Mouse (Mus musculus): ENCODE results near the gene Rnf212. TPM values are rescaled to one million over a fixed set of nuclear protein-coding genes. Genes with fewer than 3 reads are reported as not detected.

Rnf212 gene
- total and polyA plus RNA-seq, 2 experiments from 2014 or later = not detected

DNA sequence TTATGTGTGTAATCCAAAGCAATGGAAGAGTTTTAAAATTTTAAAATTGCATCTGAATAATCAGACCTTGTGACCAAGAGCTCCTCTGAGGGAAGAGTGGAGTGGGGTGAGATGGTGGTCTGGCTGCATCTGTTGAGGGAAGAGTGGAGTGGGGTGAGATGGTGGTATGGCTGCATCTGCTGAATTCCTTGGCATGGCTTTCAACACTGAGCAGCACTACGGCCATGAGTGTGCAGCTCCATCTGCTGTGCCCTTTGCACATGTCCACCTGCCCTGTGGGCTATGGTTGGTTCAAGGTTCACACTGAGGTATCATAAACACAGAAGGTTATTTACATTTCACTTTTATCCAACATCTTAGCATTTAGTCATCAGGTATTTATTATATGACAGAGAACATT, 47.4 kb downstream of the Rnf212 start:
- no peak for ATAC-seq
- no peak overlapping the region for H3K9ac ChIP-seq
- no peak overlapping the region for H3K4me2 ChIP-seq (ENCODE audit: low read depth)
- TF ChIP-seq CTCF (IDR thresholded peaks at IDR 0.05; ENCODE audit: low read depth) = no peak
- H3K4me1 ChIP-seq (ENCODE audit: insufficient read depth) = no peaks in the 10 kb centered on the region
- WGBS = 83% methylated on average over 1 of the region's 1 CpGs
- H3K4me3 ChIP-seq (ENCODE audit: low read depth, low read length) = no peak overlapping the region
- H3K36me3 ChIP-seq (ENCODE audit: insufficient read depth) = no peaks in the 10 kb centered on the region
- no peaks in the 10 kb centered on the region for H3K27me3 ChIP-seq (ENCODE audit: insufficient read depth, low read length)
- H3K9me3 ChIP-seq (ENCODE audit: low read length) = no peaks in the 10 kb centered on the region
- DNase-seq = no peak
- no peak overlapping the region for H3K27ac ChIP-seq (ENCODE audit: low read depth, low read length)

- peak; percentile 78 for TF ChIP-seq CTCF (IDR thresholded peaks at IDR 0.05; ENCODE audit: low read depth)
- Histone ChIP-seq H3K36me3 (ENCODE audit: insufficient read depth) (no peaks in the 10 kb centered on the region), H3K4me3 (ENCODE audit: low read depth, low read length) (no peak overlapping the region), H3K9me3 (ENCODE audit: low read length) (no peaks in the 10 kb centered on the region), H3K27me3 (ENCODE audit: insufficient read depth, low read length) (no peaks in the 10 kb centered on the region), H3K4me2 (ENCODE audit: low read depth) (no peak overlapping the region), H3K9ac (no peak overlapping the region), H3K4me1 (ENCODE audit: insufficient read depth) (no peaks in the 10 kb centered on the region), H3K27ac (ENCODE audit: low read depth, low read length) (no peak overlapping the region)
- ATAC-seq (peak; percentile 94), DNase-seq (peak; percentile 71)
- 11% methylated on average over 5 of the region's 5 CpGs for WGBS
Observed at GRCm38 (mm10) chr5:108726557-108727248, 48.1 kb downstream of the Rnf212 start.

DNA sequence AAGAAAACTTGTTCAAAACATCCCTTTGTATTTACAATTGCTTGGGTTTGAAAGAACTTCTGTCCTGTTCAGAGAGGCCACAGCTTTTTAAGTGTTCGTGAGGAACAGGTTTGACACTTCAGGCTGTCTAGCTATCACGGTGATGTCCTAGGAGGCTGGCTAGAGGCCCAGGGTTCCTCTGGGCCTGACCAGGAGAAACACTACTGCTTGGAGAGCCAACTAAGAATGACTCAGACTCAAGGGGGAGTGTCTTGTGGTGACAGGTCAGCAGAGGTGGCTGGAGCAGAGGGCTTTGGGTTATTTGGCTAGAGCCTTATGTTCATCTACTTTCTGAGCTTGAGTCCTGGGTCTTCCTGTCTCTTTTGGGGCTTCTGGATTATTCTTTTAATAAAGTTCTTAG, 50.8 kb downstream of the Rnf212 start:
- no peaks in the 10 kb centered on the region for H3K36me3 ChIP-seq (ENCODE audit: insufficient read depth)
- no peak for DNase-seq
- H3K4me2 ChIP-seq (ENCODE audit: low read depth) = no peak overlapping the region
- no peak for ATAC-seq
- H3K27ac ChIP-seq (ENCODE audit: low read depth, low read length) = no peak overlapping the region
- H3K4me3 ChIP-seq (ENCODE audit: low read depth, low read length) = no peak overlapping the region
- no peak for TF ChIP-seq CTCF (IDR thresholded peaks at IDR 0.05; ENCODE audit: low read depth)
- H3K9me3 ChIP-seq (ENCODE audit: low read length) = no peaks in the 10 kb centered on the region
- no peak overlapping the region for H3K9ac ChIP-seq
- WGBS = 62% methylated on average over 2 of the region's 2 CpGs
- no peaks in the 10 kb centered on the region for H3K27me3 ChIP-seq (ENCODE audit: insufficient read depth, low read length)
- no peaks in the 10 kb centered on the region for H3K4me1 ChIP-seq (ENCODE audit: insufficient read depth)

GRCm38 (mm10) chr5:108719761-108720160, 55.0 kb downstream of the Rnf212 start:
- Histone ChIP-seq H3K27ac (ENCODE audit: low read depth, low read length) (no peak overlapping the region), H3K36me3 (ENCODE audit: insufficient read depth) (no peaks in the 10 kb centered on the region), H3K4me1 (ENCODE audit: insufficient read depth) (no peaks in the 10 kb centered on the region), H3K4me3 (ENCODE audit: low read depth, low read length) (no peak overlapping the region), H3K27me3 (ENCODE audit: insufficient read depth, low read length) (no peaks in the 10 kb centered on the region), H3K4me2 (ENCODE audit: low read depth) (no peak overlapping the region), H3K9ac (no peak overlapping the region), H3K9me3 (ENCODE audit: low read length) (no peaks in the 10 kb centered on the region)
- DNase-seq (no peak), ATAC-seq (no peak)
- no peak for TF ChIP-seq CTCF (IDR thresholded peaks at IDR 0.05; ENCODE audit: low read depth)
- WGBS = 60% methylated on average over 7 of the region's 7 CpGs

DNA sequence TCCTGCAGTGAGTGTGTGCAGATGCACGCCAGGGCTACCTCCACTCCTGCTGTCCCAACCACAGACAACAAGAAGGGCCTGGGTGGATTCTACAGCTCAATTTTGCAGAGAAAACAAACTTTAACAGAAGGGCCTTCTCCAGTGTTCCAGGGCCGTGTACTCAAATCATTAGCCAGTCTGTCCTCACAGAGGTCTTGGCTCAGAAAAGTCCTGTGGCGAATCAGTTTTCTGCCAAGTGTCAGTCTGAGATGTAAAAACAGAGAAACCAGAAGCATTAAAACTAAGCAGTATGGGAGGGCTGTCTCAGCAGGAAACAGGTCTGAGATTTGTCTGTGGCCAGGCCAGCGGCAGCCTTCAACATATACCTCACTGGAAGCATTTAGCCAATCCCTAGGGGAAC, 56.7 kb downstream of the Rnf212 start:
- Histone ChIP-seq H3K9ac (no peak overlapping the region), H3K4me2 (ENCODE audit: low read depth) (no peak overlapping the region), H3K4me1 (ENCODE audit: insufficient read depth) (no peaks in the 10 kb centered on the region), H3K27me3 (ENCODE audit: insufficient read depth, low read length) (no peaks in the 10 kb centered on the region), H3K27ac (ENCODE audit: low read depth, low read length) (peak overlapping the region; percentile 48), H3K4me3 (ENCODE audit: low read depth, low read length) (no peak overlapping the region), H3K9me3 (ENCODE audit: low read length) (no peaks in the 10 kb centered on the region), H3K36me3 (ENCODE audit: insufficient read depth) (no peaks in the 10 kb centered on the region)
- 33% methylated on average over 4 of the region's 4 CpGs for WGBS
- peak; percentile 17; the same call in 1 of the 2 replicates for ATAC-seq
- no peak for TF ChIP-seq CTCF (IDR thresholded peaks at IDR 0.05; ENCODE audit: low read depth)
- DNase-seq = peak; percentile 30

DNA sequence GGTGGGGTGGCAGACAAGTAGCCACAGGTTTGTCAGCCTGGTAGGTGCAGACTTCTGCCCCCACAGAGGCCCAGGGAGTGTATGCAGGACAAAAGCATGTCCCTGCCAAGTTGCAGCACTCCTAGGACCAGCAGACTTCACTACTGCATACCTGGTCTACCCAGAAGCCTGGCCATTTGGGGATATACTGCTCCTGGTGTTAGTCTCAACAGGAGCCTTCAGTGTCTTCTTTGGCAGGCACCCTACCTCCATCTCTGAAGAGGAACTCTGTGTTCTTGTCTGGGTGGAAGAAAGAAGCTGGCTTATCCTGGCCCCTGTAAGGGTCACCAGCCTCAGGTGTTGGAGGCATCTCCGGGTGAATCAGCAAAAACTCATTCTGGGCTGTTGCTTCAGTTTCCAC, 58.8 kb downstream of the Rnf212 start:
- DNase-seq (no peak), ATAC-seq (no peak)
- Histone ChIP-seq H3K4me2 (ENCODE audit: low read depth) (no peak overlapping the region), H3K27me3 (ENCODE audit: insufficient read depth, low read length) (no peaks in the 10 kb centered on the region), H3K9ac (no peak overlapping the region), H3K9me3 (ENCODE audit: low read length) (no peaks in the 10 kb centered on the region), H3K36me3 (ENCODE audit: insufficient read depth) (no peaks in the 10 kb centered on the region), H3K4me1 (ENCODE audit: insufficient read depth) (no peaks in the 10 kb centered on the region), H3K4me3 (ENCODE audit: low read depth, low read length) (no peak overlapping the region), H3K27ac (ENCODE audit: low read depth, low read length) (no peak overlapping the region)
- WGBS = 92% methylated on average over 1 of the region's 1 CpGs
- no peak for TF ChIP-seq CTCF (IDR thresholded peaks at IDR 0.05; ENCODE audit: low read depth)

DNA sequence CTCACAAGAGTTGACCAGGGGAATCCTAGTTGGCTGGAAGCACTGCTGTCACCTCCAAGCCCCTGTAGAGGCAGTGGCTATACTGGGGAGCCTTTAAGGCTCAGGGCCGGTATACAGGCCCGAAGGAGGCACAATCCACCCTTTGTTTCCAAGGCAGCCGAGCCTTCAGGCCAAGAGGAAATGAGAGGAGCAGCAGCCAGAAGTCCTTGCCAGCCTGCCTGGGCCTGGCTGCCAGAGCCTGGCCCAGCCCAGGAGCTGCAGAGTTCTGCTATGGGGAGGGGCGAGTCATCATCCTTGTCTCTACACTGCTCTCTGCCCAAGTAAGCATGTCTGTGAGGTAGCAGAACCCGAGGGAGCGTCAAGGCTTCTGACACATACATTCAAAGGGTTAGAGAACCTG, 60.6 kb downstream of the Rnf212 start:
- no peak for TF ChIP-seq CTCF (IDR thresholded peaks at IDR 0.05; ENCODE audit: low read depth)
- Histone ChIP-seq H3K27ac (ENCODE audit: low read depth, low read length) (no peak overlapping the region), H3K4me1 (ENCODE audit: insufficient read depth) (no peaks in the 10 kb centered on the region), H3K9me3 (ENCODE audit: low read length) (no peaks in the 10 kb centered on the region), H3K36me3 (ENCODE audit: insufficient read depth) (no peaks in the 10 kb centered on the region), H3K9ac (no peak overlapping the region), H3K4me2 (ENCODE audit: low read depth) (no peak overlapping the region), H3K27me3 (ENCODE audit: insufficient read depth, low read length) (no peaks in the 10 kb centered on the region), H3K4me3 (ENCODE audit: low read depth, low read length) (no peak overlapping the region)
- ATAC-seq (peak; percentile 93), DNase-seq (peak; percentile 59)
- 47% methylated on average over 6 of the region's 6 CpGs for WGBS

All from forebrain, postnatal 0 days (tissue).